In genomic region chr16:57580041-57580440, GRCm38 (mm10) we compare ENCODE assay signal across 11 mouse cellular contexts. TPM values are rescaled to one million over a fixed set of nuclear protein-coding genes. Genes with fewer than 3 reads are reported as not detected.
DNase-seq lines count a peak whose midpoint lies in the region; ATAC-seq lines count a peak whose summit lies in the region.
"Had no signal": no experiment of that assay in that cellular context is flagged by ENCODE, and none has a peak within 500 bp of the region (broad histone marks: within the 10 kb centered on the region; RNA-seq: fewer than 3 reads in every experiment).

No protein-coding gene starts in this region.

- WGBS in heart, embryonic 16.5 days: 44% methylated on average over 7 of the region's 7 CpGs
- WGBS in heart, embryonic 10.5 days: 48% methylated on average over 7 of the region's 7 CpGs
- 49% methylated on average over 7 of the region's 7 CpGs for WGBS in lung, embryonic 16.5 days

- H3K27me3 ChIP-seq in heart, embryonic 16.5 days (ENCODE audit: control insufficient read depth, insufficient read depth, low read length): no peaks in the 10 kb centered on the region
- no peaks in the 10 kb centered on the region for H3K27me3 ChIP-seq in heart, embryonic 10.5 days (ENCODE audit: insufficient read depth, poor library complexity, severe bottlenecking)
- H3K27me3 ChIP-seq in lung, embryonic 16.5 days (ENCODE audit: control insufficient read depth, insufficient read depth, low read depth, low read length): no peaks in the 10 kb centered on the region

- no peak overlapping the region for H3K9ac ChIP-seq in heart, embryonic 16.5 days (ENCODE audit: low read length)
- no peak overlapping the region for H3K9ac ChIP-seq in lung, embryonic 16.5 days (ENCODE audit: low read length)

- peaks cover 6% of the 10 kb centered on the region for H3K4me1 ChIP-seq in heart, embryonic 16.5 days (ENCODE audit: control insufficient read depth, insufficient read depth, low read length)
- H3K4me1 ChIP-seq in heart, embryonic 10.5 days: peaks cover 5% of the 10 kb centered on the region; the same call in 1 of the 2 replicates
- peaks cover 4% of the 10 kb centered on the region; the same call in 1 of the 2 replicates for H3K4me1 ChIP-seq in lung, embryonic 16.5 days (replicated peaks; ENCODE audit: control insufficient read depth, insufficient read depth, low read length)

- ATAC-seq in heart, embryonic 16.5 days (replicated peaks; ENCODE audit: extremely low read depth, insufficient read depth, low FRiP score): peak; percentile 47; the same call in 1 of the 2 replicates
- ATAC-seq in lung, embryonic 16.5 days (ENCODE audit: low read depth): peak; percentile 75
- peak; percentile 95 for ATAC-seq in megakaryocyte progenitor cell, adult 5-6 weeks (replicated peaks; ENCODE audit: poor library complexity)
- ATAC-seq: hindbrain, postnatal 0 days had no signal

- H3K9me3 ChIP-seq in heart, embryonic 16.5 days (replicated peaks; ENCODE audit: control insufficient read depth, low read length): no peaks in the 10 kb centered on the region
- H3K9me3 ChIP-seq in heart, embryonic 10.5 days: no peaks in the 10 kb centered on the region
- H3K9me3 ChIP-seq in lung, embryonic 16.5 days (ENCODE audit: control insufficient read depth, low read length): no peaks in the 10 kb centered on the region

- DNase-seq in heart, embryonic 10.5 days (ENCODE audit: low spot score): no peak
- no peak for DNase-seq in lung, postnatal 14 days
- DNase-seq in kidney, postnatal 14 days: peak; percentile 43
- no peak for DNase-seq in left cerebral cortex, adult 11 months (ENCODE audit: low spot score)
- DNase-seq in left cerebral cortex, adult 8-10 months (ENCODE audit: low spot score in 2 of 2): no peak
- DNase-seq: cerebellum, adult 18-20 months; right cerebral cortex, postnatal 14 days had no signal

- H3K36me3 ChIP-seq in heart, embryonic 16.5 days (ENCODE audit: control insufficient read depth, insufficient read depth): no peaks in the 10 kb centered on the region
- H3K36me3 ChIP-seq in heart, embryonic 10.5 days: no peaks in the 10 kb centered on the region
- H3K36me3 ChIP-seq in lung, embryonic 16.5 days (ENCODE audit: control insufficient read depth, insufficient read depth, low read length): no peaks in the 10 kb centered on the region

- peak overlapping the region; percentile 68 for H3K27ac ChIP-seq in heart, embryonic 16.5 days (ENCODE audit: low read length)
- H3K27ac ChIP-seq in heart, embryonic 10.5 days: no peak overlapping the region
- H3K27ac ChIP-seq in lung, embryonic 16.5 days (ENCODE audit: low read length): peak overlapping the region; percentile 41; the same call in 1 of the 2 replicates
- H3K27ac ChIP-seq: hindbrain, postnatal 0 days had no signal

- H3K4me2 ChIP-seq in heart, embryonic 16.5 days (ENCODE audit: low read depth, low read length): no peak overlapping the region
- H3K4me2 ChIP-seq in lung, embryonic 16.5 days (ENCODE audit: low read depth, low read length): no peak overlapping the region

- H3K4me3 ChIP-seq in heart, embryonic 16.5 days (ENCODE audit: low read length): no peak overlapping the region
- H3K4me3 ChIP-seq in heart, embryonic 10.5 days: no peak overlapping the region
- H3K4me3 ChIP-seq in lung, embryonic 16.5 days (ENCODE audit: low read length): no peak overlapping the region

RNA-seq across cellular contexts. Expression of gene Cmss1, which starts 26.6 kb away (rescaled TPM):
- polyA plus RNA-seq in heart, embryonic 16.5 days (2015; fragmentation: Nextera tagmentation; extraction: Ambion mirVana): 38.6 and 39.5 TPM in 2 replicates
- 36.2 and 43.7 TPM in 2 replicates for polyA plus RNA-seq in heart, embryonic 10.5 days (2016; fragmentation: Nextera tagmentation; extraction: Ambion mirVana)
- polyA plus RNA-seq in lung, embryonic 16.5 days (2015; fragmentation: Nextera tagmentation; extraction: Ambion mirVana): 48.5 and 51.0 TPM in 2 replicates
- 31.4 and 38.5 TPM in 2 replicates for total RNA-seq in megakaryocyte progenitor cell, adult 5-6 weeks (2015)
- 74.3 and 80.6 TPM in 2 replicates for total RNA-seq in megakaryocyte progenitor cell, adult 5-6 weeks (2017)
- total RNA-seq in left cerebral cortex, adult 8-10 months (2022): 10 to 100 TPM; 19.5 to 24.8 (median 21.3) TPM
